Mouse (Mus musculus) hindlimb bud, embryonic 11.5 days (tissue): ENCODE results near the gene Cox16.
"Not testable (repeated sequence)": the region's sequence is repeated elsewhere in the genome, so short reads cannot be mapped to it uniquely, and the experiment has no call there.

Experiments used
- DNase-seq: peaks from one replicate; pipeline ENCODE4 v3.0.0-alpha.2; 2012; ENCODE audit warnings: low read depth, low spot score; ENCODE audit errors: extremely low spot score

Cox16 gene

GRCm38 (mm10) chr12:81484727-81485191, at the start of gene Cox16:
TSS of gene Cox16 (minus strand) at chr12:81485127.
- DNase-seq = peak; percentile 24

GRCm38 (mm10) chr12:81533029-81533419, 48.1 kb upstream of the Cox16 start:
- no peak for DNase-seq

GRCm38 (mm10) chr12:81532316-81533028, 47.5 kb upstream of the Cox16 start, which contains the start of the genes Gm20498 and Synj2bp:
TSS of gene Gm20498 (minus strand) at chr12:81532905.
TSS of gene Synj2bp (minus strand) at chr12:81532911.
- DNase-seq = peak; percentile 58

GRCm38 (mm10) chr12:81530587-81530986, 45.7 kb upstream of the Cox16 start:
- DNase-seq = not testable (repeated sequence)

DNA sequence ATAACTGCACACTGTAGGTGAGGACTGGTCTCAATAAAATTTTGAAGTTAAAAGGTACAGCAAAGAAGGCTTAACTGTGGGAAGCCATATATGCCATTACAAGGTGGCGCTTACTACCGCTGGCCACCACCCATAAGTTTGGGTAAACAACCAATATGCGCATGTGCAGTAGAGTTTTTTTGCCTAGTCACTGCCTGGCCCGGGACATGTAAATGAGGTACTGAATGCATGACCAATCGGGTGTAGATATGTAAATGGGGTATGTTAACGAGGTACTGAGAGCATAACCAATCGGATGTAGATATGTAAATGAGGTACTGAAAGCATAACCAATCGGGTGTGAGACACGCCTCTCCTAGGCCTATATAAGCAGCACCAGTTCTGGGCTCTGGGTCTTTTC, 12.0 kb upstream of the Cox16 start:
- DNase-seq = not testable (repeated sequence)

DNA sequence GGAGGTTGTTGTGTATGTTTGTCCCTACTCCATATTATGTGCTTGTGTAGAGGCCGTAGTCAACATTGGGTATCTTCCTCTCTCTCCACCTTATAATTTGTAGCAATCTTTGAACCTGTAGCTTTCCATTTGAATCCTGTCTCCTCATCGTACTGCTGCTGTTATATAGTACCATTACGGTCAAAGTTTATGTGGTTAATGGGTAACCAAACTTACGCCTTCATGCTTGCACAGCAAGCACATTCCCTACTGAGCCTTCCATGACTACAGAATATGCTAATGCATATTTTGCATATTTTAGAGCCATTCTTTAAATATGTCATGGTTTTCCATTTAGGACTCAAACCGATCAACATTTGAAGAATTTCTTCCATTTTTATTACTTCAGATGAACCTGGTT, 5.6 kb upstream of the Cox16 start:
- no peak for DNase-seq

DNA sequence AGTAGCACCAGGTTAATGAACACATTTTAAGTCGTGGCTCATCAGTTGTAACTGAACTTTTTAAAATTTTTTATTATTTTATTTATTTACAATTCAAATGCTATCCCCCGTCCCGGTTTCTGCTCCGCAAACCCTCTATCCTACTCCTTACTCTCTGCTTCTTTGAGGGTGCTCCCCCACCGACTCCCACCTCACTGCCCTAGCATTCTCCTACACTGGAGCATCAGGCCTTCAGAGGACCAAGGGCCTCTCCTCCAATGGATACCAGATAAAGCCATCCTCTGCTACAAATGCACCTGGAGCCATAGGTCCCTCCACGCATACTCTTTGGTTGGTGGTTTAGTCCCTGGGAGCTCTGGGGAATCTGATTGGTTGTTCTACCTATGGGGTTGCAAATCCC, 384 bp upstream of the Cox16 start:
- DNase-seq = no peak

- no peak for DNase-seq
These were observed 715 bp downstream of the Cox16 start for GRCm38 (mm10) chr12:81484212-81484611.

DNA sequence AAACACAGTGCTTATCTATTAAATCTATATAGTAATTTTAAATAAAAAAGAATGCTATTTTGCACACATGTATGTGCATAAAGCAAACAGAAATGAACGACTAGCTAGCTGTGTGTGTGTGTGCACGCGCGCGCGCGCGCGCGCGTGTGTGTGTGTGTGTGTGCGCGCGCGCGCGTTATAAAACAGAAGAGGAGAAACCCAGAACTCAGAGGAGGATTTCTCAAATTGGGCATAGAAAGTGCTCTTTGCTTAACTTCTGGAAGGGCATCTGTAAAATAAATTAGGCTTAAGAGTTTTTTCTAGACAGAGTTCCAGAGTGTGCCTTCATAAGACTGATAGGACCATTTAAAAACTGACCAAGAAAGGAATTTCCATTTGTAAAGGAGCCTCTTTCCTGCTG, 1.3 kb downstream of the Cox16 start:
- peak; percentile 41 for DNase-seq

GRCm38 (mm10) chr12:81459051-81459450, 25.9 kb downstream of the Cox16 start:
- not testable (repeated sequence) for DNase-seq

DNA sequence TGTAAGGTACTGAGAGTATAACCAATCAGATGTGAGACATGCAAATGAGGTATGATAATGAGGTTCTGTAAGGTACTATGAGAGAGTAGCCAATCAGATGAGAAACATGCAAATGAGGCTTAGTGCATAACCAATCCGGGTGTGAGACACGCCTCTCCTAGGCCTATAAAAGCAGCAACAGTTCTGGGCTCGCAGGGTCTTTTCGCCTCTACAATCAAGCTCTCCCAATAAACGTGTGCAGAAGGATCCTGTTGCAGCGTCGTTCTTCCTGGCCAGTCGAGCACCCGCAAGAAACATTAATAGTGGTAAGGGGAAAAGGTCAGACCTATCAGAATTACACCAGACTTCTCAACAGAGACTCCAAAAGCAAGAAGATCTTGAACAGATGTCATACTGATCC, 45.9 kb downstream of the Cox16 start:
- not testable (repeated sequence) for DNase-seq

- DNase-seq = not testable (repeated sequence)
These were observed 50.1 kb downstream of the Cox16 start for GRCm38 (mm10) chr12:81434778-81435177.

- no peak for DNase-seq
These were observed 63.1 kb downstream of the Cox16 start, which contains the start of gene Adam4 for GRCm38 (mm10) chr12:81421846-81422245. TSS of gene Adam4 (minus strand) at chr12:81421946.

- no peak for DNase-seq
These were observed 71.7 kb downstream of the Cox16 start for GRCm38 (mm10) chr12:81413211-81413610.

- DNase-seq = no peak
These were observed 76.0 kb downstream of the Cox16 start for GRCm38 (mm10) chr12:81408966-81409365.

GRCm38 (mm10) chr12:81402187-81402586, 82.7 kb downstream of the Cox16 start:
- peak; percentile 33 for DNase-seq

GRCm38 (mm10) chr12:81379364-81379763, 105.6 kb downstream of the Cox16 start, which contains the start of gene Gm4787:
TSS of gene Gm4787 (minus strand) at chr12:81379464.
- not testable (repeated sequence) for DNase-seq

DNA sequence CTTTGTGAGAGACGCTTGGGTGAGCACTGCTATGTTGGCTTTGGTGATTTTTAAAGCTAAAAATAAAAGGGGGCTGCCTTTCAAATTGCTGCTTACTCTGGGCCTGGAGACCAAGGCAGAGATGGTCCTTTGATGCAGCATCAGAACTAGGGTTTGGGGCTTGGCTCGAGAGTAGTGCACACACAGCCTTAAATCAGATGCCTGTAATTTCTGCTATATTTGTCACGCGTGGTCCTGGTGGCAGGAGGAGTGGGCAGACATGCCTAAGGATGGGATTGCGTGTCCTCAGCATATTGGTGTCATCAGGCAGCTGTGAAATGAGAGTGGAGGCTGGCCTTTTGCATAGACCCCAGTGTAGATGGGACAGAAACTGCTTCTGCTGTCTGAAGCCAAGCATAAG, 151.1 kb downstream of the Cox16 start:
- no peak for DNase-seq

GRCm38 (mm10) chr12:81332875-81333421, 152.0 kb downstream of the Cox16 start, which contains the start of gene Slc8a3:
TSS of gene Slc8a3 (minus strand) at chr12:81333180.
- DNase-seq = no peak

- DNase-seq = no peak
These were observed 152.7 kb downstream of the Cox16 start for GRCm38 (mm10) chr12:81331937-81332874.

DNA sequence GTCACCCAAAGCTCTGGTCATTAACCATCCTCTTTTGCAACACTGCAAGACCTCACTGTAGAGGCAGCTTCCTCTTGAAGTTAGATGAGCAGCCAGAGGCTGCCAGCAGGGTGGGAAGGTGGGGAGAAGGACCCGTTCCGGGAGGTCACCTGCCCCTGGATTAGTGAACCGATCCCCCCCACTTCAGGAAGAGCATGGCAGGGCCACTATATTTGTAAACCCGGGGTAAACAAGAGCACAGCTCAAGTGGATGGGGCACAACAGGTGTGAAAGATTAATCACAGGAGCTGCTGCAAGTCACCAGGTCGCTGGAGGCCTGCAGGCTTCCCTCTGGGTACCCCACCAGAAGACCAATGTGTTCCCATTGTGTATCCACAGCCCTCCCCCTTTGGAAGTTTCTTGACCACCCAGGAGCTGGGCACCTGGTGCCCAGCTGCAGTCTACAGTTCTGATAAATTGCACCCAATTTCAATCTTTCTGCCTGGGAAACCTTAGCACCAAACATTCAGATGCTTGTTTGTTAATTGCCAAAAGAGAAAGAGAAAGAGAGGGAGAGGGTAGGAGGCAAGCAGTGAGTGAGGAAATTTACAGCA, 153.8 kb downstream of the Cox16 start:
- no peak for DNase-seq
